Mouse (Mus musculus) MEL (cell line): ENCODE data around the gene Shf. TPM values are rescaled to one million over a fixed set of nuclear protein-coding genes. Genes with fewer than 3 reads are reported as not detected.

Experiments
- DNase-seq: peaks from one replicate; pipeline ENCODE4 v3.0.0; 2011; ENCODE audit warnings: low read depth, low spot score
- H3K27ac ChIP-seq: 2 replicates; pipeline ENCODE4 v1.5.1; 2012; ENCODE audit warnings: low read depth, mild to moderate bottlenecking, control low read depth, low read length, moderate library complexity; ENCODE audit not compliant: control insufficient read depth
- H3K27me3 ChIP-seq, 2 experiments: fragments of 150-350 bp in 1 of 2; sonication (generic) in 1 of 2; 2 replicates each; pipeline ENCODE4 v1.6.1; 2012; ENCODE audit warnings: low read length in 2 of 2, mild to moderate bottlenecking in 2 of 2, improper control_type of control experiment in 1 of 2, moderate library complexity in 1 of 2; ENCODE audit not compliant: insufficient read depth in 2 of 2, control insufficient read depth in 1 of 2
- H3K36me3 ChIP-seq, 2 experiments: 2 replicates each; pipeline ENCODE4 v1.6.1; 2012 to 2014; ENCODE audit warnings: low read length in 2 of 2, improper control_type of control experiment in 1 of 2, inconsistent platforms in 1 of 2, mild to moderate bottlenecking in 1 of 2; ENCODE audit not compliant: insufficient read depth in 2 of 2, control insufficient read depth in 1 of 2
- H3K4me1 ChIP-seq, 2 experiments: fragments of 150-350 bp in 1 of 2; sonication (generic) in 1 of 2; 2 replicates each; pipeline ENCODE4 v1.6.1; 2012; ENCODE audit warnings: low read length in 2 of 2, improper control_type of control experiment in 1 of 2, mild to moderate bottlenecking in 1 of 2; ENCODE audit not compliant: insufficient read depth in 2 of 2, control insufficient read depth in 1 of 2
- H3K4me3 ChIP-seq, 2 experiments: fragments of 150-350 bp in 1 of 2; sonication (generic) in 1 of 2; 2 replicates each; pipeline ENCODE4 v1.5.1; 2012; ENCODE audit warnings: low read depth in 2 of 2, low read length in 2 of 2, mild to moderate bottlenecking in 2 of 2, moderate library complexity in 2 of 2, control low read depth in 1 of 2, improper control_type of control experiment in 1 of 2; ENCODE audit not compliant: control insufficient read depth in 1 of 2, insufficient read depth in 1 of 2
- H3K79me2 ChIP-seq: 2 replicates; pipeline ENCODE4 v1.6.1; 2012; ENCODE audit warnings: mild to moderate bottlenecking, low read length, moderate library complexity; ENCODE audit not compliant: control insufficient read depth, poor library complexity, insufficient read depth
- H3K9ac ChIP-seq: 2 replicates; pipeline ENCODE4 v1.6.1; 2012; ENCODE audit warnings: low read depth, mild to moderate bottlenecking, control low read depth, low read length, moderate library complexity; ENCODE audit not compliant: control insufficient read depth, poor library complexity, severe bottlenecking
- H3K9me3 ChIP-seq: fragments of 150-350 bp; sonication (generic); replicated peaks from 2 replicates; pipeline ENCODE4 v1.6.1; 2012; ENCODE audit warnings: mild to moderate bottlenecking, low read length, improper control_type of control experiment, moderate library complexity; ENCODE audit not compliant: insufficient read depth
- CHD1 ChIP-seq: IDR thresholded peaks from 2 replicates; pipeline ENCODE4 v1.6.1; 2012; ENCODE audit warnings: low read depth, mild to moderate bottlenecking, inconsistent platforms, low read length, improper control_type of control experiment
- CTCF ChIP-seq, 3 experiments: IDR thresholded peaks in 2 of 3; conservative IDR thresholded peaks in 1 of 3; 2 replicates each; pipeline ENCODE4 v1.5.1; 2011 to 2012; ENCODE audit warnings: low read length in 3 of 3, low read depth in 2 of 3, mild to moderate bottlenecking in 2 of 3, improper control_type of control experiment in 1 of 3, inconsistent platforms in 1 of 3, mixed read lengths in 1 of 3, moderate library complexity in 1 of 3; ENCODE audit not compliant: control insufficient read depth in 1 of 3, insufficient read depth in 1 of 3, poor library complexity in 1 of 3, severe bottlenecking in 1 of 3
- E2F4 ChIP-seq: IDR thresholded peaks from 2 replicates; pipeline ENCODE4 v1.6.1; 2011; ENCODE audit warnings: low read depth, low read length, improper control_type of control experiment, borderline replicate concordance
- GABPA ChIP-seq: IDR thresholded peaks from 2 replicates; pipeline ENCODE4 v1.6.1; 2012; ENCODE audit warnings: low read depth, mild to moderate bottlenecking, inconsistent platforms, low read length, improper control_type of control experiment, moderate library complexity
- GATA1 ChIP-seq: IDR thresholded peaks from 2 replicates; pipeline ENCODE4 v1.6.1; 2011; ENCODE audit warnings: low read depth, low read length, improper control_type of control experiment
- MAFK ChIP-seq: IDR thresholded peaks from 2 replicates; pipeline ENCODE4 v1.6.1; 2011; ENCODE audit warnings: low read depth, mild to moderate bottlenecking, low read length, improper control_type of control experiment, borderline replicate concordance
- MXI1 ChIP-seq: IDR thresholded peaks from 2 replicates; pipeline ENCODE4 v1.6.1; 2011; ENCODE audit warnings: mild to moderate bottlenecking, low read depth, low read length, improper control_type of control experiment
- MYB ChIP-seq: IDR thresholded peaks from 2 replicates; pipeline ENCODE4 v1.6.1; 2011; ENCODE audit warnings: mild to moderate bottlenecking, low read depth, low read length, improper control_type of control experiment
- MYC ChIP-seq: IDR thresholded peaks from 2 replicates; pipeline ENCODE4 v1.6.1; 2011; ENCODE audit warnings: low read depth, mild to moderate bottlenecking, low read length, improper control_type of control experiment, moderate library complexity
- POLR2A ChIP-seq, 2 experiments: IDR thresholded peaks; 2 replicates each; pipeline ENCODE4 v1.6.1; 2011 to 2012; ENCODE audit warnings: low read length in 2 of 2, mild to moderate bottlenecking in 2 of 2, control low read depth in 1 of 2, improper control_type of control experiment in 1 of 2, low read depth in 1 of 2, moderate library complexity in 1 of 2; ENCODE audit not compliant: control insufficient read depth in 1 of 2, insufficient read depth in 1 of 2, poor library complexity in 1 of 2
- RAD21 ChIP-seq: IDR thresholded peaks from 2 replicates; pipeline ENCODE4 v1.6.1; 2011; ENCODE audit warnings: mild to moderate bottlenecking, low read depth, low read length, improper control_type of control experiment
- SIN3A ChIP-seq: IDR thresholded peaks from 2 replicates; pipeline ENCODE4 v1.6.1; 2012; ENCODE audit warnings: low read length, improper control_type of control experiment, inconsistent platforms
- SMC3 ChIP-seq: IDR thresholded peaks from 2 replicates; pipeline ENCODE4 v1.6.1; 2011; ENCODE audit warnings: low read depth, low read length, improper control_type of control experiment
- TAL1 ChIP-seq: IDR thresholded peaks from 2 replicates; pipeline ENCODE4 v1.6.1; 2012; ENCODE audit warnings: mild to moderate bottlenecking, inconsistent platforms, low read length, moderate library complexity, mixed read lengths
- TBP ChIP-seq: IDR thresholded peaks from 2 replicates; pipeline ENCODE4 v1.8.0; 2011; ENCODE audit warnings: low read depth, low read length, improper control_type of control experiment
- TCF12 ChIP-seq: IDR thresholded peaks from 2 replicates; pipeline ENCODE4 v1.6.1; 2014; ENCODE audit warnings: low read depth, mild to moderate bottlenecking, inconsistent platforms, low read length, improper control_type of control experiment, moderate library complexity
- USF1 ChIP-seq: IDR thresholded peaks from 2 replicates; pipeline ENCODE4 v1.6.1; 2014; ENCODE audit warnings: low read depth, mild to moderate bottlenecking, inconsistent platforms, low read length, improper control_type of control experiment, moderate library complexity
- ZKSCAN1 ChIP-seq: IDR thresholded peaks from 2 replicates; pipeline ENCODE4 v1.6.1; 2012; ENCODE audit warnings: low read depth, mild to moderate bottlenecking, inconsistent platforms, low read length, improper control_type of control experiment, moderate library complexity
- ZMIZ1 ChIP-seq: IDR thresholded peaks from 2 replicates; pipeline ENCODE4 v1.6.1; 2012; ENCODE audit warnings: low read depth, mild to moderate bottlenecking, inconsistent platforms, low read length, improper control_type of control experiment, moderate library complexity
- ZNF384 ChIP-seq: IDR thresholded peaks from 2 replicates; pipeline ENCODE4 v1.6.1; 2012; ENCODE audit warnings: low read depth, mild to moderate bottlenecking, inconsistent platforms, low read length, improper control_type of control experiment
- polyA plus RNA-seq, 2 experiments: library from polyadenylated mRNA; stranded (reverse) in 1 of 2; unstranded in 1 of 2; fragments of >175 nt in 1 of 2; fragments of >200 nt in 1 of 2; gene quantifications; 2 replicates each; pipeline versions ENCODE4 v1.2.1 to v1.2.4; 2012; ENCODE audit warnings: low replicate concordance in 2 of 2, low read depth in 1 of 2; ENCODE audit not compliant: insufficient read length in 2 of 2, insufficient read depth in 1 of 2, missing spikeins in 1 of 2
- total RNA-seq: library from RNA; depleted of rRNA; stranded (reverse); fragments of 300-350 nt; gene quantifications from 2 replicates; pipeline ENCODE4 v1.2.3, GENCODE M21; 2012

The Shf gene
- total and polyA plus RNA-seq, 3 experiments: 4.3 to 9.7 TPM; not detected in 1

- DNase-seq: no peak
- H3K27ac ChIP-seq: no peak overlapping the region
- no peaks in the 10 kb centered on the region for H3K79me2 ChIP-seq
Measured at GRCm38 (mm10) chr2:122407607-122408006, 38.6 kb upstream of the Shf start.

GRCm38 (mm10) chr2:122396150-122396549 lies 27.2 kb upstream of the Shf start:
- TF ChIP-seq SIN3A: no peak
- TF ChIP-seq TAL1: no peak
- TF ChIP-seq TCF12: no peak
- no peak for TF ChIP-seq ZKSCAN1
- no peak for TF ChIP-seq GABPA
- no peak for TF ChIP-seq ZMIZ1
- TF ChIP-seq E2F4: no peak
- TF ChIP-seq SMC3: no peak
- no peak for TF ChIP-seq CHD1
- TF ChIP-seq MYC: no peak
- TF ChIP-seq MAFK: no peak
- TF ChIP-seq USF1: no peak
- TF ChIP-seq TBP: no peak
- no peak for TF ChIP-seq POLR2A (IDR thresholded peaks at IDR 0.05; ENCODE audit: control insufficient read depth in 1 of 2, insufficient read depth in 1 of 2, low read depth in 1 of 2, low read length in 2 of 2, poor library complexity in 1 of 2)
- TF ChIP-seq ZNF384: no peak
- TF ChIP-seq MYB: no peak
- TF ChIP-seq, all 39 proteins: peak for 0
- DNase-seq: no peak

More at GRCm38 (mm10) chr2:122407607-122408006, 38.6 kb upstream of the Shf start:
- Histone ChIP-seq H3K4me1 (no peaks in the 10 kb centered on the region), H3K36me3 (no peaks in the 10 kb centered on the region), H3K9ac (no peak overlapping the region), H3K9me3 (no peaks in the 10 kb centered on the region), H3K4me3 (no peak overlapping the region), H3K27me3 (no peaks in the 10 kb centered on the region)
- TF ChIP-seq MYB (no peak), USF1 (no peak), CTCF (IDR thresholded peaks at IDR 0.05 in 2 of 3, conservative IDR thresholded peaks at IDR 0.05 in 1 of 3; ENCODE audit: control insufficient read depth in 1 of 3, insufficient read depth in 1 of 3, low read depth in 2 of 3, low read length in 3 of 3, poor library complexity in 1 of 3, severe bottlenecking in 1 of 3) (no peak), MXI1 (no peak), RAD21 (no peak), GATA1 (no peak)

More at GRCm38 (mm10) chr2:122396150-122396549, 27.2 kb upstream of the Shf start:
- H3K79me2 ChIP-seq: no peaks in the 10 kb centered on the region
- no peaks in the 10 kb centered on the region for H3K36me3 ChIP-seq
- peaks cover 0 to 1% of the 10 kb centered on the region in 2 experiments; a peak in 2 of 4 replicates for H3K27me3 ChIP-seq
- H3K27ac ChIP-seq: no peak overlapping the region
- no peaks in the 10 kb centered on the region for H3K9me3 ChIP-seq
- no peak overlapping the region for H3K4me3 ChIP-seq
- no peak overlapping the region for H3K9ac ChIP-seq
- no peaks in the 10 kb centered on the region for H3K4me1 ChIP-seq
